Mouse (Mus musculus): ENCODE data around the gene Angpt4. TPM values are rescaled to one million over a fixed set of nuclear protein-coding genes. Genes with fewer than 3 reads are reported as not detected.

Gene Angpt4
- total and polyA plus RNA-seq, 3 experiments = 0.23 to 1.0 (median 0.27) TPM

DNA sequence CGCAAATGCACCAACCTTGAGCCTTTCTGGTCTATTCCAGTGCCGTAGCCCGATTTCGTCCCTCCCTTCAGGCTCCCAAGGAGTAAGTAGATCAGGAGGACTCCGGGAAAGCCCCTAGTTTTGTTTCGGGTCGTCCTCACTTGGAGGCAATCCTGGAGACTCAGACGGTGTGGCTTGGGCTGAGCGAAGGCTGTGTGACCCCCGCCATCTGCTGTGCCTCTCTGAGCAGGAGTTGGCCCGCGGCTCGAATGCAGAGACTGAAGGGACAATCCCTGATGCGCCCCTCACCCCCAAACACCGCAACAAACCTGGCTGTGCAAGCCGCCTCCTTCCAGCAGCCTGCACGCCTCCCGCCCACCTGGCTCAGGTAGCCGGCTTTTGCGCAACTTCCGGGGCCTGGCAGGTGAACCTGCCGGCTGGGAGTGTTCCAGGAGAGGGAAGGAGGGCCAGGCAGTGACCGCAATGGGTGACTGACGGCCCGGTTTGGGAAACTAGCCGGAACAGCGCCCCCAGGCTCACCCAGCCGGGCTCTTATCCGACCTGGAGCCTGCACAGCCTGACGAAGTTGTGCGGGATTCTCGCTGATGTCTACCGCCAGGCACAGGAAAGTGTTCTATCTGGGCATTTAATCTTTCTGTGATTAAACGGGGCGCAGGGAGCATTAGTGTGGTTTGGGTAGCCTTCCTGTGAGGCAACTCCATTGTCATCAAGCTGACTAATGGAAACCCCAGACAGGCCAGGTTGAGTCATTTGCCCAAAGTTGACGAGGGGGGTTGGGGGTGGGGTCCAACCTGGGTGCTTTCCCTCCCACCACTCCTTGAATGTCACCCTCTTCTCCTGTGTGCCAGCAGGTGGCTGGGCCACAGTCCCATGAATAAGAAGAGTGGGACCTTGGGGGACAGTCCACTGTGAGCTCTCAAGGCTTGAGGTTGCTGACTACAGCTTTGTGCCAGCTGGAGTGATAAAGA is 62.9 kb downstream of the Angpt4 start:
- H3K27me3 ChIP-seq (ENCODE audit: control insufficient read depth, insufficient read depth, low read length) = no peaks in the 10 kb centered on the region
- 18% methylated on average over 36 of the region's 36 CpGs for WGBS
- H3K27ac ChIP-seq = peak overlapping the region; percentile 60
- H3K36me3 ChIP-seq (ENCODE audit: control insufficient read depth, insufficient read depth, low read length) = no peaks in the 10 kb centered on the region
- H3K4me3 ChIP-seq = peak overlapping the region; percentile 49
- peak; percentile 43 for TF ChIP-seq CTCF (IDR thresholded peaks at IDR 0.05)
- no peak for TF ChIP-seq POLR2A (IDR thresholded peaks at IDR 0.05; ENCODE audit: insufficient read depth, low read depth, low read length)
- DNase-seq = peak; percentile 31 to 44
- H3K9ac ChIP-seq (ENCODE audit: low read depth, low read length) = peak overlapping the region; percentile 66
- intact Hi-C loops (cut with DNase I) = no loop called here
- peaks cover 29% of the 10 kb centered on the region for H3K4me1 ChIP-seq (ENCODE audit: control insufficient read depth, insufficient read depth, low read length)
- no peaks in the 10 kb centered on the region for H3K79me2 ChIP-seq (replicated peaks; ENCODE audit: control insufficient read depth, insufficient read depth, low read length)

- no peak overlapping the region for H3K4me3 ChIP-seq
- H3K9ac ChIP-seq (ENCODE audit: low read depth, low read length) = no peak overlapping the region
- no peaks in the 10 kb centered on the region for H3K36me3 ChIP-seq (ENCODE audit: control insufficient read depth, insufficient read depth, low read length)
- no peak for TF ChIP-seq EP300 (IDR thresholded peaks at IDR 0.05; ENCODE audit: insufficient read depth, low read depth, low read length)
- TF ChIP-seq CTCF (IDR thresholded peaks at IDR 0.05) = 0 out of 2 replicates have a peak, but pooled peaks have one; percentile 9
- no peak for TF ChIP-seq POLR2A (IDR thresholded peaks at IDR 0.05; ENCODE audit: insufficient read depth, low read depth, low read length)
- no peak overlapping the region for H3K27ac ChIP-seq
- intact Hi-C loops (cut with DNase I) = no loop called here
- H3K79me2 ChIP-seq (replicated peaks; ENCODE audit: control insufficient read depth, insufficient read depth, low read length) = no peaks in the 10 kb centered on the region
- H3K27me3 ChIP-seq (ENCODE audit: control insufficient read depth, insufficient read depth, low read length) = no peaks in the 10 kb centered on the region
- DNase-seq = no peak
- peaks cover 31% of the 10 kb centered on the region for H3K4me1 ChIP-seq (ENCODE audit: control insufficient read depth, insufficient read depth, low read length)
- 94% methylated on average over 5 of the region's 5 CpGs for WGBS
Measured at GRCm38 (mm10) chr2:151975295-151975694, 64.3 kb downstream of the Angpt4 start.

DNA sequence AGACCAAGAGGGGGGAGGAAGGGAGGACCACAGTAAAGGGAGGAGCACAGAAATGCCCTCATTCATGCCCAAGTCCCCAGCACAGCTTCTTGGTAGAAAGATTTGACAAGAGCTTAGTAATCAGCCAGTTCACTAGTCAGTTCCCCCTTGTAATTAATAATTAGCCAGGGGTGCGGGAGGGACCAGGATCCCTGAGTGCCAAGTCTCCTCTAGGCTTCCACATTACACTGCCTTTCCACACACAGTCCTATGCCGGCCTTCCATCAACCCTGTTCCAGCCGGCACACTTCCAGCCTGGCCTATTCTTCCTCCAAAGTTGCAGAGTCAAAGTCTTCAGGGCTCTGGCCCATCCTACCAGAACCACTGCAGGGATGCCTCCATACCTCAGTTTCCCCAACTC is 65.1 kb downstream of the Angpt4 start:
- no peak overlapping the region for H3K9ac ChIP-seq (ENCODE audit: low read depth, low read length)
- intact Hi-C loops (cut with DNase I) = no loop called here
- H3K27ac ChIP-seq = no peak overlapping the region
- peaks cover 33% of the 10 kb centered on the region for H3K4me1 ChIP-seq (ENCODE audit: control insufficient read depth, insufficient read depth, low read length)
- TF ChIP-seq CTCF (IDR thresholded peaks at IDR 0.05) = no peak
- no peak for TF ChIP-seq POLR2A (IDR thresholded peaks at IDR 0.05; ENCODE audit: insufficient read depth, low read depth, low read length)
- TF ChIP-seq EP300 (IDR thresholded peaks at IDR 0.05; ENCODE audit: insufficient read depth, low read depth, low read length) = no peak
- H3K4me3 ChIP-seq = no peak overlapping the region
- 79% methylated on average over 3 of the region's 3 CpGs for WGBS
- no peaks in the 10 kb centered on the region for H3K27me3 ChIP-seq (ENCODE audit: control insufficient read depth, insufficient read depth, low read length)
- H3K36me3 ChIP-seq (ENCODE audit: control insufficient read depth, insufficient read depth, low read length) = no peaks in the 10 kb centered on the region
- no peak for DNase-seq
- H3K79me2 ChIP-seq (replicated peaks; ENCODE audit: control insufficient read depth, insufficient read depth, low read length) = no peaks in the 10 kb centered on the region

DNA sequence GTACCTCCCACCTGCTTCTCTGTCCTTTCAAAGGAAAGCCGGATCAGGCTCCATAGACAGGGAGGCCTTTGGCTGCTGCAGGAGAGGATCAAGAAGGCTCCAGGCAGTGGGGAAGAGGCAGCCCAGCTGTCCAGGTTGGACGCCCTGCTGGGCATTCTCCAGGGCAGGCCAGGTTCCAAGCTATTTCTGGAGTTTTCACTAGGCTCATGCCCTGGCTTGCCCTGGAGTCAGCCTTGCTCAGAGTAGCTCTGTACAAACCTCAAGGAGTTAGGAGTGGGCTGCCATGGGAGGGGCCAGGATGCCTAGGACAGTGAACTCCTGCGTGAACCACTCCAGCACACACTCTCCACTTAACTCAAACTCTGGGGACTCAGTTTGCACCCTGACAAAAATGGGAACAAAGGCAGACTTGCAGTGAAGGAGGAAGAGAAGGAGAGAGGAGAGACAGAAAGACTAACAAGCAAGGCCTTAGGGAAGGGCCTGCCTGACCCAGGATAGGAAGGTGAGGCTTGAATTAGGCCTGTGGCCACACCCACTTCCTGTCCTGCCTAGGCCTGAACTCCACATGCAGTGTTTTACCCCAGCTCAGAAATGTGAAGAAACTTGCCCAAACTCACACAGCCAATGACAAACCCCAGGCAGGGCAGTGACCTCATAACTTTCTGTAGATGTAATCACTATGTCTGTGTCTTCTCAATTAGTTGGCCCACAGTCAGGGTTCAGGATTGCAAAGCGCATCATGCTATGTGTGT is 66.9 kb downstream of the Angpt4 start:
- Histone ChIP-seq H3K27ac (peak overlapping the region; percentile 83), H3K79me2 (replicated peaks; ENCODE audit: control insufficient read depth, insufficient read depth, low read length) (no peaks in the 10 kb centered on the region), H3K4me3 (no peak overlapping the region), H3K36me3 (ENCODE audit: control insufficient read depth, insufficient read depth, low read length) (no peaks in the 10 kb centered on the region), H3K27me3 (ENCODE audit: control insufficient read depth, insufficient read depth, low read length) (no peaks in the 10 kb centered on the region), H3K4me1 (ENCODE audit: control insufficient read depth, insufficient read depth, low read length) (peaks cover 27% of the 10 kb centered on the region), H3K9ac (ENCODE audit: low read depth, low read length) (peak overlapping the region; percentile 27; the same call in 1 of the 2 replicates)
- peak; percentile 68 to 76 for DNase-seq
- WGBS = 45% methylated on average over 4 of the region's 4 CpGs
- TF ChIP-seq EP300 (IDR thresholded peaks at IDR 0.05; ENCODE audit: insufficient read depth, low read depth, low read length) (no peak), CTCF (IDR thresholded peaks at IDR 0.05) (peak; percentile 11; the same call in 1 of the 2 replicates)
- intact Hi-C loops (cut with DNase I) = no loop called here

- intact Hi-C loops (cut with DNase I) = no loop called here
Measured at GRCm38 (mm10) chr2:151978494-151978893, 67.5 kb downstream of the Angpt4 start.

More at GRCm38 (mm10) chr2:151978494-151978893, 67.5 kb downstream of the Angpt4 start:
- peak overlapping the region; percentile 64 for H3K4me3 ChIP-seq
- peak in 1 of 2 experiments; percentile 65 for DNase-seq
- H3K27ac ChIP-seq = peak overlapping the region; percentile 83
- no peaks in the 10 kb centered on the region for H3K36me3 ChIP-seq (ENCODE audit: control insufficient read depth, insufficient read depth, low read length)
- WGBS = 48% methylated on average over 6 of the region's 6 CpGs
- no peaks in the 10 kb centered on the region for H3K79me2 ChIP-seq (replicated peaks; ENCODE audit: control insufficient read depth, insufficient read depth, low read length)
- peak; percentile 75; the same call in 1 of the 2 replicates for TF ChIP-seq EP300 (IDR thresholded peaks at IDR 0.05; ENCODE audit: insufficient read depth, low read depth, low read length)
- TF ChIP-seq POLR2A (IDR thresholded peaks at IDR 0.05; ENCODE audit: insufficient read depth, low read depth, low read length) = no peak
- no peaks in the 10 kb centered on the region for H3K27me3 ChIP-seq (ENCODE audit: control insufficient read depth, insufficient read depth, low read length)
- peaks cover 25% of the 10 kb centered on the region for H3K4me1 ChIP-seq (ENCODE audit: control insufficient read depth, insufficient read depth, low read length)
- H3K9ac ChIP-seq (ENCODE audit: low read depth, low read length) = no peak overlapping the region

Measured in heart, adult 2 months (tissue).